Mouse (Mus musculus): ENCODE results near the gene Stx17. TPM values are rescaled to one million over a fixed set of nuclear protein-coding genes. Genes with fewer than 3 reads are reported as not detected.

Gene Stx17
- polyA plus RNA-seq, 1 experiment from 2014 or later, result 19.2 TPM

- 83% methylated on average over 2 of the region's 2 CpGs for WGBS
- no peaks in the 10 kb centered on the region for H3K9me3 ChIP-seq
- no peaks in the 10 kb centered on the region for H3K27me3 ChIP-seq (ENCODE audit: insufficient read depth, poor library complexity, severe bottlenecking)
- no peak overlapping the region for H3K4me3 ChIP-seq
- H3K27ac ChIP-seq, result no peak overlapping the region
- DNase-seq (ENCODE audit: low spot score), result no peak
- H3K36me3 ChIP-seq, result no peaks in the 10 kb centered on the region
- no peaks in the 10 kb centered on the region for H3K4me1 ChIP-seq (replicated peaks)
These were observed 16.1 kb upstream of the Stx17 start for GRCm38 (mm10) chr4:48108591-48108990.

- no peaks in the 10 kb centered on the region for H3K27me3 ChIP-seq (ENCODE audit: insufficient read depth, poor library complexity, severe bottlenecking)
- H3K4me3 ChIP-seq, result no peak overlapping the region
- no peaks in the 10 kb centered on the region for H3K36me3 ChIP-seq
- no peaks in the 10 kb centered on the region for H3K4me1 ChIP-seq (replicated peaks)
- H3K9me3 ChIP-seq, result no peaks in the 10 kb centered on the region
- 93% methylated on average over 3 of the region's 3 CpGs for WGBS
- DNase-seq (ENCODE audit: low spot score), result no peak
- no peak overlapping the region for H3K27ac ChIP-seq
These were observed 14.4 kb upstream of the Stx17 start for GRCm38 (mm10) chr4:48110331-48110730.

- Histone ChIP-seq H3K27ac (no peak overlapping the region), H3K4me1 (replicated peaks) (no peaks in the 10 kb centered on the region), H3K4me3 (no peak overlapping the region), H3K27me3 (ENCODE audit: insufficient read depth, poor library complexity, severe bottlenecking) (no peaks in the 10 kb centered on the region), H3K36me3 (no peaks in the 10 kb centered on the region), H3K9me3 (no peaks in the 10 kb centered on the region)
- WGBS, result 67% methylated on average over 4 of the region's 4 CpGs
- DNase-seq (ENCODE audit: low spot score), result no peak
These were observed 8.5 kb upstream of the Stx17 start for GRCm38 (mm10) chr4:48116191-48116590.

GRCm38 (mm10) chr4:48124416-48124772 is 321 bp upstream of the Stx17 start:
- Histone ChIP-seq H3K36me3 (no peaks in the 10 kb centered on the region), H3K4me3 (peak overlapping the region; percentile 74), H3K27ac (peak overlapping the region; percentile 93; the same call in 1 of the 2 replicates), H3K4me1 (replicated peaks) (peaks cover 11% of the 10 kb centered on the region; the same call in 1 of the 2 replicates), H3K27me3 (ENCODE audit: insufficient read depth, poor library complexity, severe bottlenecking) (peaks cover 3% of the 10 kb centered on the region; the same call in 1 of the 2 replicates), H3K9me3 (no peaks in the 10 kb centered on the region)
- no peak for DNase-seq (ENCODE audit: low spot score)
- 4% methylated on average over 9 of the region's 9 CpGs for WGBS

GRCm38 (mm10) chr4:48130314-48130713 is 5.6 kb downstream of the Stx17 start:
- H3K4me1 ChIP-seq (replicated peaks), result peaks cover under 1% of the 10 kb centered on the region; the same call in 1 of the 2 replicates
- H3K4me3 ChIP-seq, result no peak overlapping the region
- peaks cover 3% of the 10 kb centered on the region; the same call in 1 of the 2 replicates for H3K27me3 ChIP-seq (ENCODE audit: insufficient read depth, poor library complexity, severe bottlenecking)
- H3K27ac ChIP-seq, result no peak overlapping the region
- 94% methylated on average over 6 of the region's 6 CpGs for WGBS
- H3K9me3 ChIP-seq, result no peaks in the 10 kb centered on the region
- DNase-seq (ENCODE audit: low spot score), result no peak
- H3K36me3 ChIP-seq, result no peaks in the 10 kb centered on the region

- Histone ChIP-seq H3K27ac (no peak overlapping the region), H3K4me3 (no peak overlapping the region), H3K4me1 (replicated peaks) (no peaks in the 10 kb centered on the region), H3K9me3 (no peaks in the 10 kb centered on the region), H3K36me3 (no peaks in the 10 kb centered on the region), H3K27me3 (ENCODE audit: insufficient read depth, poor library complexity, severe bottlenecking) (peaks cover 2% of the 10 kb centered on the region; the same call in 1 of the 2 replicates)
- whole genome bisulfite sequencing, result 94% methylated on average over 9 of the region's 9 CpGs
- DNase-seq (ENCODE audit: low spot score), result no peak
These were observed 6.9 kb downstream of the Stx17 start for GRCm38 (mm10) chr4:48131606-48132005.

GRCm38 (mm10) chr4:48132721-48133120 is 8.0 kb downstream of the Stx17 start:
- 92% methylated on average over 3 of the region's 3 CpGs for WGBS
- no peak overlapping the region for H3K4me3 ChIP-seq
- no peak overlapping the region for H3K27ac ChIP-seq
- no peaks in the 10 kb centered on the region for H3K27me3 ChIP-seq (ENCODE audit: insufficient read depth, poor library complexity, severe bottlenecking)
- DNase-seq (ENCODE audit: low spot score), result no peak
- H3K4me1 ChIP-seq (replicated peaks), result no peaks in the 10 kb centered on the region
- H3K9me3 ChIP-seq, result no peaks in the 10 kb centered on the region
- H3K36me3 ChIP-seq, result no peaks in the 10 kb centered on the region

GRCm38 (mm10) chr4:48149492-48149891 is 24.8 kb downstream of the Stx17 start:
- DNase-seq (ENCODE audit: low spot score), result no peak
- H3K4me3 ChIP-seq, result no peak overlapping the region
- H3K27me3 ChIP-seq (ENCODE audit: insufficient read depth, poor library complexity, severe bottlenecking), result no peaks in the 10 kb centered on the region
- H3K4me1 ChIP-seq (replicated peaks), result no peaks in the 10 kb centered on the region
- no peaks in the 10 kb centered on the region for H3K9me3 ChIP-seq
- H3K27ac ChIP-seq, result no peak overlapping the region
- no peaks in the 10 kb centered on the region for H3K36me3 ChIP-seq
- 90% methylated on average over 2 of the region's 2 CpGs for WGBS

GRCm38 (mm10) chr4:48153229-48153628 is 28.5 kb downstream of the Stx17 start:
- H3K27ac ChIP-seq, result no peak overlapping the region
- DNase-seq (ENCODE audit: low spot score), result no peak
- no peaks in the 10 kb centered on the region for H3K27me3 ChIP-seq (ENCODE audit: insufficient read depth, poor library complexity, severe bottlenecking)
- H3K4me3 ChIP-seq, result no peak overlapping the region
- H3K4me1 ChIP-seq (replicated peaks), result no peaks in the 10 kb centered on the region
- 93% methylated on average over 5 of the region's 5 CpGs for WGBS
- no peaks in the 10 kb centered on the region for H3K9me3 ChIP-seq
- H3K36me3 ChIP-seq, result no peaks in the 10 kb centered on the region

- H3K27me3 ChIP-seq (ENCODE audit: insufficient read depth, poor library complexity, severe bottlenecking), result no peaks in the 10 kb centered on the region
- no peaks in the 10 kb centered on the region for H3K9me3 ChIP-seq
- H3K27ac ChIP-seq, result no peak overlapping the region
- no peaks in the 10 kb centered on the region for H3K4me1 ChIP-seq (replicated peaks)
- H3K4me3 ChIP-seq, result no peak overlapping the region
- DNase-seq (ENCODE audit: low spot score), result no peak
- 0 out of 2 replicates have a peak, but pooled peaks cover 3% of the 10 kb centered on the region for H3K36me3 ChIP-seq
- 74% methylated on average over 1 of the region's 1 CpGs for WGBS
These were observed 31.1 kb downstream of the Stx17 start for GRCm38 (mm10) chr4:48155864-48156263.

- no peak for DNase-seq (ENCODE audit: low spot score)
- Histone ChIP-seq H3K4me3 (no peak overlapping the region), H3K9me3 (no peaks in the 10 kb centered on the region), H3K27me3 (ENCODE audit: insufficient read depth, poor library complexity, severe bottlenecking) (no peaks in the 10 kb centered on the region), H3K4me1 (replicated peaks) (no peaks in the 10 kb centered on the region), H3K36me3 (0 out of 2 replicates have a peak, but pooled peaks cover 3% of the 10 kb centered on the region), H3K27ac (no peak overlapping the region)
- 89% methylated on average over 4 of the region's 4 CpGs for WGBS
These were observed 35.7 kb downstream of the Stx17 start for GRCm38 (mm10) chr4:48160386-48160785.

- WGBS, result 87% methylated on average over 5 of the region's 5 CpGs
- H3K36me3 ChIP-seq, result peaks cover 8% of the 10 kb centered on the region
- no peaks in the 10 kb centered on the region for H3K27me3 ChIP-seq (ENCODE audit: insufficient read depth, poor library complexity, severe bottlenecking)
- H3K9me3 ChIP-seq, result no peaks in the 10 kb centered on the region
- DNase-seq (ENCODE audit: low spot score), result no peak
- no peak overlapping the region for H3K27ac ChIP-seq
- H3K4me1 ChIP-seq (replicated peaks), result no peaks in the 10 kb centered on the region
- no peak overlapping the region for H3K4me3 ChIP-seq
These were observed 39.1 kb downstream of the Stx17 start for GRCm38 (mm10) chr4:48163851-48164250.

GRCm38 (mm10) chr4:48175666-48176065 is 51.0 kb downstream of the Stx17 start:
- no peaks in the 10 kb centered on the region for H3K36me3 ChIP-seq
- WGBS, result 94% methylated on average over 3 of the region's 3 CpGs
- no peaks in the 10 kb centered on the region for H3K4me1 ChIP-seq (replicated peaks)
- H3K9me3 ChIP-seq, result no peaks in the 10 kb centered on the region
- H3K27ac ChIP-seq, result no peak overlapping the region
- no peaks in the 10 kb centered on the region for H3K27me3 ChIP-seq (ENCODE audit: insufficient read depth, poor library complexity, severe bottlenecking)
- no peak for DNase-seq (ENCODE audit: low spot score)
- no peak overlapping the region for H3K4me3 ChIP-seq

GRCm38 (mm10) chr4:48180922-48181321 is 56.2 kb downstream of the Stx17 start:
- no peaks in the 10 kb centered on the region for H3K9me3 ChIP-seq
- H3K36me3 ChIP-seq, result no peaks in the 10 kb centered on the region
- DNase-seq (ENCODE audit: low spot score), result no peak
- no peak overlapping the region for H3K4me3 ChIP-seq
- WGBS, result 29% methylated on average over 2 of the region's 2 CpGs
- 0 out of 2 replicates have a peak, but pooled peaks cover 3% of the 10 kb centered on the region for H3K4me1 ChIP-seq (replicated peaks)
- no peak overlapping the region for H3K27ac ChIP-seq
- H3K27me3 ChIP-seq (ENCODE audit: insufficient read depth, poor library complexity, severe bottlenecking), result no peaks in the 10 kb centered on the region

Data from hindbrain, embryonic 10.5 days (tissue).